Mouse (Mus musculus) ES-E14 (cell line): ENCODE data around the gene Wdr92.

Experiments
- CHD2 ChIP-seq: IDR thresholded peaks from 2 replicates; pipeline ENCODE4 v1.6.1; 2014; ENCODE audit warnings: mild to moderate bottlenecking, low read depth, low read length, inconsistent platforms
- ZNF384 ChIP-seq: IDR thresholded peaks from 2 replicates; pipeline ENCODE4 v1.6.1; 2012; ENCODE audit warnings: low read depth, low read length, inconsistent platforms

DNA sequence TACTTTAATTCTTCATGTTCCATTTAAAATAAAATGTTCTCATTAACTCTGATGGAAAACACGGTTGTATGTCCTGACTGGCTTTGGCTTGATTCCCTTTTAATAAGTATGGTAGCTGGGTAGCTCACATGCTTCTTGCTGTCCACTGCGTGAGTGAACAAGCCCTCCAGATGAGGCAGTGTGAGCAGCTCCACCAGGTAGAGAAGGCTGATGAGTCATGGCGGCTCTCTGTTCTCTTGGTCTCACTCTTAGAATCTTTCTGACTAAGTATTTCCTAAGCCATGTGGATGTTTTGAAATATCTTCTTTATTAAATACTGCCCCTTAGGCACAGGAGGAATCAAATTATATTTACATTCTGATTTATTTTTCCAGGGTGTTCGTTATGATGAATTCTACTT is 85.3 kb downstream of the Wdr92 start:
- no peak for TF ChIP-seq CHD2
- TF ChIP-seq ZNF384 = no peak
